15 mouse cellular contexts compared by ENCODE assay signal in the genomic region with DNA sequence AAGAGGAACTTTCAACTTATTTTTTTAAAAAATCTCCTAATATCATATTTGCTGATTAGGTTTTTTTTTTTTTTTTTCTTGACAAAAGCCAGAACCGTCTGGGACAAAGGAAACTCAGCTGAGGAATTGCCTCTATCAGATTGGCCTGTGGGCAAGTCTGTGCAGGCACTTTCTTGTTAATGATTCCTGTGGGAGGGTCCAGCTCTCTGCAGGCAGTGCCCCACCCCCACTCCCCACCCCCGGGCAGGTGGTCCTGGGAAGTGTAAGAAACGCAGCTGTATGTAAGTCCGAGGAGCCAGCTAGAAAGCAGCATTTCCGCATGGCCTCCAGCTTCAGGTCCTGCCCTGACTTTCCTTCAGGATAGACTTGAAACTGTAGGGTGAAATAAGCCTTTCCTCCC.
DNase-seq lines count a peak whose midpoint lies in the region; ATAC-seq and TF ChIP-seq lines count a peak whose summit lies in the region.
"Had no signal": no experiment of that assay in that cellular context is flagged by ENCODE, and none has a peak within 500 bp of the region (broad histone marks: within the 10 kb centered on the region; RNA-seq: fewer than 3 reads in every experiment).

No protein-coding gene starts in this region.

- H3K27me3 ChIP-seq in intestine, embryonic 14.5 days (replicated peaks; ENCODE audit: control insufficient read depth, insufficient read depth, low read length) = 0 out of 2 replicates have a peak, but pooled peaks cover 3% of the 10 kb centered on the region
- H3K27me3 ChIP-seq in intestine, postnatal 0 days (replicated peaks; ENCODE audit: control insufficient read depth, insufficient read depth, low read length) = no peaks in the 10 kb centered on the region
- H3K27me3 ChIP-seq in embryonic facial prominence, embryonic 11.5 days (ENCODE audit: control insufficient read depth, insufficient read depth, low read length) = no peaks in the 10 kb centered on the region
- H3K27me3 ChIP-seq: limb, embryonic 15.5 days had no signal

- H3K4me2 ChIP-seq in intestine, embryonic 14.5 days (ENCODE audit: low read length) = no peak overlapping the region
- H3K4me2 ChIP-seq in intestine, postnatal 0 days (replicated peaks; ENCODE audit: low read depth) = no peak overlapping the region
- no peak overlapping the region for H3K4me2 ChIP-seq in embryonic facial prominence, embryonic 11.5 days (ENCODE audit: low read depth, low read length)
- H3K4me2 ChIP-seq: hindbrain, embryonic 14.5 days; limb, embryonic 15.5 days had no signal

- no peak for TF ChIP-seq CTCF in intestine, postnatal 0 days (IDR thresholded peaks at IDR 0.05; ENCODE audit: low read depth)

- peak; percentile 62 for ATAC-seq in intestine, embryonic 14.5 days (replicated peaks; ENCODE audit: low FRiP score, low TSS enrichment, low read depth)
- ATAC-seq in intestine, postnatal 0 days = no peak
- peak; percentile 52; the same call in 1 of the 2 replicates for ATAC-seq in embryonic facial prominence, embryonic 11.5 days (replicated peaks; ENCODE audit: insufficient number of reproducible peaks, low FRiP score, low TSS enrichment, low read depth)
- no peak for ATAC-seq in megakaryocyte-erythroid progenitor cell, adult 5-6 weeks (replicated peaks; ENCODE audit: low FRiP score, low TSS enrichment, poor library complexity, severe bottlenecking)
- ATAC-seq: activated CD4-positive, CD25-positive, alpha-beta regulatory T cell, adult 4 months had no signal

- no peak overlapping the region for H3K27ac ChIP-seq in intestine, embryonic 14.5 days (ENCODE audit: low read depth)
- H3K27ac ChIP-seq in intestine, postnatal 0 days (ENCODE audit: low read depth, low read length) = no peak overlapping the region
- no peak overlapping the region for H3K27ac ChIP-seq in embryonic facial prominence, embryonic 11.5 days (replicated peaks; ENCODE audit: low read depth, low read length)
- H3K27ac ChIP-seq: hindbrain, embryonic 14.5 days; limb, embryonic 15.5 days had no signal

- H3K9ac ChIP-seq in intestine, embryonic 14.5 days (ENCODE audit: low read length) = no peak overlapping the region
- H3K9ac ChIP-seq in intestine, postnatal 0 days (ENCODE audit: low read depth, low read length) = no peak overlapping the region
- H3K9ac ChIP-seq in embryonic facial prominence, embryonic 11.5 days (replicated peaks; ENCODE audit: low read length) = no peak overlapping the region
- H3K9ac ChIP-seq: hindbrain, embryonic 14.5 days; limb, embryonic 15.5 days had no signal

- H3K4me1 ChIP-seq in intestine, embryonic 14.5 days (replicated peaks; ENCODE audit: control insufficient read depth, insufficient read depth, low read length) = peaks cover 4% of the 10 kb centered on the region; the same call in 1 of the 2 replicates
- H3K4me1 ChIP-seq in intestine, postnatal 0 days (replicated peaks; ENCODE audit: control insufficient read depth, insufficient read depth, low read length) = no peaks in the 10 kb centered on the region
- no peaks in the 10 kb centered on the region; the same call in 1 of the 2 replicates for H3K4me1 ChIP-seq in embryonic facial prominence, embryonic 11.5 days (ENCODE audit: control insufficient read depth, insufficient read depth, low read length)
- H3K4me1 ChIP-seq: limb, embryonic 15.5 days had no signal

- H3K9me3 ChIP-seq in intestine, embryonic 14.5 days (ENCODE audit: control insufficient read depth, low read length) = no peaks in the 10 kb centered on the region
- H3K9me3 ChIP-seq in intestine, postnatal 0 days (ENCODE audit: control insufficient read depth) = no peaks in the 10 kb centered on the region
- H3K9me3 ChIP-seq in embryonic facial prominence, embryonic 11.5 days (replicated peaks; ENCODE audit: control insufficient read depth, low read length) = no peaks in the 10 kb centered on the region
- H3K9me3 ChIP-seq: limb, embryonic 15.5 days had no signal

- H3K4me3 ChIP-seq in intestine, embryonic 14.5 days (ENCODE audit: low read depth, low read length) = no peak overlapping the region
- no peak overlapping the region for H3K4me3 ChIP-seq in intestine, postnatal 0 days (ENCODE audit: low read depth, low read length)
- H3K4me3 ChIP-seq in embryonic facial prominence, embryonic 11.5 days (ENCODE audit: low read depth, low read length) = no peak overlapping the region
- H3K4me3 ChIP-seq: limb, embryonic 15.5 days; myocyte had no signal

- no peaks in the 10 kb centered on the region for H3K36me3 ChIP-seq in intestine, embryonic 14.5 days (ENCODE audit: control insufficient read depth, insufficient read depth, low read length)
- no peaks in the 10 kb centered on the region for H3K36me3 ChIP-seq in intestine, postnatal 0 days (ENCODE audit: control insufficient read depth, insufficient read depth)
- no peaks in the 10 kb centered on the region for H3K36me3 ChIP-seq in embryonic facial prominence, embryonic 11.5 days (replicated peaks; ENCODE audit: control insufficient read depth, insufficient read depth, low read depth, low read length)
- H3K36me3 ChIP-seq: limb, embryonic 15.5 days had no signal

- 4% methylated on average over 5 of the region's 5 CpGs for WGBS in intestine, embryonic 14.5 days
- 13% methylated on average over 5 of the region's 5 CpGs for WGBS in intestine, postnatal 0 days
- whole genome bisulfite sequencing in embryonic facial prominence, embryonic 11.5 days = 2% methylated on average over 5 of the region's 5 CpGs

- peak; percentile 56 for DNase-seq in intestine, embryonic 14.5 days (ENCODE audit: low spot score)
- DNase-seq in urinary bladder, postnatal 14 days (ENCODE audit: low spot score) = peak; percentile 9
- no peak for DNase-seq in urinary bladder, adult 2 months (ENCODE audit: low spot score)
- DNase-seq in embryonic facial prominence, embryonic 11.5 days (ENCODE audit: low spot score) = peak; percentile 65
- no peak for DNase-seq in layer of hippocampus, adult 8-10 months (ENCODE audit: low spot score in 2 of 2)
- DNase-seq: cerebellum, adult 9-11 months; layer of hippocampus, adult 9-11 months; lung, postnatal 14 days; right cerebral cortex, adult 18-20 months had no signal

Comparison
In these comparisons a context has a peak if more than half of its experiments do, and no peak if none do; other contexts are left out.
1. ATAC-seq: peak in intestine, embryonic 14.5 days (single experiment) and embryonic facial prominence, embryonic 11.5 days (single experiment); none in intestine, postnatal 0 days (single experiment) and megakaryocyte-erythroid progenitor cell, adult 5-6 weeks (single experiment).
2. DNase-seq: peak in intestine, embryonic 14.5 days (single experiment), urinary bladder, postnatal 14 days (single experiment) and embryonic facial prominence, embryonic 11.5 days (single experiment); none in urinary bladder, adult 2 months (single experiment) and layer of hippocampus, adult 8-10 months (0 of 2).